Mouse (Mus musculus): ENCODE measurements at regions not wholly inside any gene's neighbourhood (a gene's known extent, or its start where the extent isn't known, plus 50 kb on each side); places are given as distances from the start of the nearest gene placed in this dataset.

GRCm38 (mm10) chr11:18421076-18421475, 467.4 kb upstream of the Etaa1 start:
- 85% methylated on average over 3 of the region's 3 CpGs for whole genome bisulfite sequencing
- no peaks in the 10 kb centered on the region for H3K9me3 ChIP-seq (replicated peaks; ENCODE audit: control insufficient read depth, low read length)
- ATAC-seq (ENCODE audit: insufficient read depth, low read depth) (no peak), DNase-seq (ENCODE audit: low spot score) (no peak)
- no peaks in the 10 kb centered on the region for H3K36me3 ChIP-seq (replicated peaks; ENCODE audit: control insufficient read depth, insufficient read depth, low read length)
- no peak overlapping the region for H3K9ac ChIP-seq (replicated peaks; ENCODE audit: low read depth, low read length)
- H3K4me1 ChIP-seq (ENCODE audit: control insufficient read depth, insufficient read depth), result no peaks in the 10 kb centered on the region
- no peaks in the 10 kb centered on the region for H3K27me3 ChIP-seq (ENCODE audit: control insufficient read depth, insufficient read depth, low read length)
- H3K4me3 ChIP-seq (ENCODE audit: low read depth, low read length), result no peak overlapping the region
- no peak overlapping the region for H3K27ac ChIP-seq (ENCODE audit: low read depth)
- no peak overlapping the region for H3K4me2 ChIP-seq (ENCODE audit: low read depth, low read length)
- TF ChIP-seq CTCF (IDR thresholded peaks at IDR 0.05; ENCODE audit: low read depth) (no peak), EP300 (IDR thresholded peaks at IDR 0.05; ENCODE audit: low read depth) (no peak)

GRCm38 (mm10) chr11:18413769-18414168, 460.1 kb upstream of the Etaa1 start:
- 79% methylated on average over 1 of the region's 1 CpGs for WGBS
- Histone ChIP-seq H3K27ac (ENCODE audit: low read depth) (no peak overlapping the region), H3K27me3 (ENCODE audit: control insufficient read depth, insufficient read depth, low read length) (no peaks in the 10 kb centered on the region), H3K4me3 (ENCODE audit: low read depth, low read length) (no peak overlapping the region), H3K4me1 (ENCODE audit: control insufficient read depth, insufficient read depth) (no peaks in the 10 kb centered on the region), H3K36me3 (replicated peaks; ENCODE audit: control insufficient read depth, insufficient read depth, low read length) (no peaks in the 10 kb centered on the region), H3K9ac (replicated peaks; ENCODE audit: low read depth, low read length) (no peak overlapping the region), H3K9me3 (replicated peaks; ENCODE audit: control insufficient read depth, low read length) (no peaks in the 10 kb centered on the region), H3K4me2 (ENCODE audit: low read depth, low read length) (no peak overlapping the region)
- no peak for ATAC-seq (ENCODE audit: insufficient read depth, low read depth)
- TF ChIP-seq EP300 (IDR thresholded peaks at IDR 0.05; ENCODE audit: low read depth), result no peak
- TF ChIP-seq CTCF (IDR thresholded peaks at IDR 0.05; ENCODE audit: low read depth), result no peak
- DNase-seq (ENCODE audit: low spot score), result no peak

GRCm38 (mm10) chr11:18408071-18408752, 454.5 kb upstream of the Etaa1 start:
- DNase-seq (ENCODE audit: low spot score), result no peak
- no peak for TF ChIP-seq EP300 (IDR thresholded peaks at IDR 0.05; ENCODE audit: low read depth)
- no peak for TF ChIP-seq CTCF (IDR thresholded peaks at IDR 0.05; ENCODE audit: low read depth)
- Histone ChIP-seq H3K36me3 (replicated peaks; ENCODE audit: control insufficient read depth, insufficient read depth, low read length) (no peaks in the 10 kb centered on the region), H3K4me1 (ENCODE audit: control insufficient read depth, insufficient read depth) (no peaks in the 10 kb centered on the region), H3K4me3 (ENCODE audit: low read depth, low read length) (no peak overlapping the region), H3K9me3 (replicated peaks; ENCODE audit: control insufficient read depth, low read length) (no peaks in the 10 kb centered on the region), H3K27me3 (ENCODE audit: control insufficient read depth, insufficient read depth, low read length) (no peaks in the 10 kb centered on the region), H3K27ac (ENCODE audit: low read depth) (no peak overlapping the region), H3K9ac (replicated peaks; ENCODE audit: low read depth, low read length) (no peak overlapping the region), H3K4me2 (ENCODE audit: low read depth, low read length) (no peak overlapping the region)
- no peak for ATAC-seq (ENCODE audit: insufficient read depth, low read depth)
- WGBS, result 73% methylated on average over 8 of the region's 8 CpGs

- 64% methylated on average over 4 of the region's 4 CpGs for WGBS
- ATAC-seq (ENCODE audit: insufficient read depth, low read depth) (no peak), DNase-seq (ENCODE audit: low spot score) (no peak)
- TF ChIP-seq CTCF (IDR thresholded peaks at IDR 0.05; ENCODE audit: low read depth) (no peak), EP300 (IDR thresholded peaks at IDR 0.05; ENCODE audit: low read depth) (no peak)
- H3K4me2 ChIP-seq (ENCODE audit: low read depth, low read length), result no peak overlapping the region
- no peaks in the 10 kb centered on the region for H3K4me1 ChIP-seq (ENCODE audit: control insufficient read depth, insufficient read depth)
- H3K4me3 ChIP-seq (ENCODE audit: low read depth, low read length), result no peak overlapping the region
- no peaks in the 10 kb centered on the region for H3K9me3 ChIP-seq (replicated peaks; ENCODE audit: control insufficient read depth, low read length)
- no peaks in the 10 kb centered on the region for H3K36me3 ChIP-seq (replicated peaks; ENCODE audit: control insufficient read depth, insufficient read depth, low read length)
- H3K9ac ChIP-seq (replicated peaks; ENCODE audit: low read depth, low read length), result no peak overlapping the region
- no peaks in the 10 kb centered on the region for H3K27me3 ChIP-seq (ENCODE audit: control insufficient read depth, insufficient read depth, low read length)
- H3K27ac ChIP-seq (ENCODE audit: low read depth), result no peak overlapping the region
Observed at GRCm38 (mm10) chr11:18399561-18399960, 445.9 kb upstream of the Etaa1 start.

- Histone ChIP-seq H3K36me3 (replicated peaks; ENCODE audit: control insufficient read depth, insufficient read depth, low read length) (no peaks in the 10 kb centered on the region), H3K4me1 (ENCODE audit: control insufficient read depth, insufficient read depth) (no peaks in the 10 kb centered on the region), H3K27ac (ENCODE audit: low read depth) (no peak overlapping the region), H3K27me3 (ENCODE audit: control insufficient read depth, insufficient read depth, low read length) (no peaks in the 10 kb centered on the region), H3K9ac (replicated peaks; ENCODE audit: low read depth, low read length) (no peak overlapping the region), H3K4me3 (ENCODE audit: low read depth, low read length) (no peak overlapping the region), H3K4me2 (ENCODE audit: low read depth, low read length) (no peak overlapping the region), H3K9me3 (replicated peaks; ENCODE audit: control insufficient read depth, low read length) (no peaks in the 10 kb centered on the region)
- TF ChIP-seq CTCF (IDR thresholded peaks at IDR 0.05; ENCODE audit: low read depth) (no peak), EP300 (IDR thresholded peaks at IDR 0.05; ENCODE audit: low read depth) (no peak)
- DNase-seq (ENCODE audit: low spot score) (no peak), ATAC-seq (ENCODE audit: insufficient read depth, low read depth) (no peak)
- 72% methylated on average over 6 of the region's 6 CpGs for WGBS
Observed at GRCm38 (mm10) chr11:18396397-18396796, 442.7 kb upstream of the Etaa1 start.

GRCm38 (mm10) chr11:18395631-18396030, 442.0 kb upstream of the Etaa1 start:
- Histone ChIP-seq H3K4me3 (ENCODE audit: low read depth, low read length) (no peak overlapping the region), H3K9ac (replicated peaks; ENCODE audit: low read depth, low read length) (no peak overlapping the region), H3K9me3 (replicated peaks; ENCODE audit: control insufficient read depth, low read length) (no peaks in the 10 kb centered on the region), H3K36me3 (replicated peaks; ENCODE audit: control insufficient read depth, insufficient read depth, low read length) (no peaks in the 10 kb centered on the region), H3K27me3 (ENCODE audit: control insufficient read depth, insufficient read depth, low read length) (no peaks in the 10 kb centered on the region), H3K27ac (ENCODE audit: low read depth) (no peak overlapping the region), H3K4me2 (ENCODE audit: low read depth, low read length) (no peak overlapping the region), H3K4me1 (ENCODE audit: control insufficient read depth, insufficient read depth) (no peaks in the 10 kb centered on the region)
- no peak for TF ChIP-seq CTCF (IDR thresholded peaks at IDR 0.05; ENCODE audit: low read depth)
- no peak for TF ChIP-seq EP300 (IDR thresholded peaks at IDR 0.05; ENCODE audit: low read depth)
- WGBS, result 61% methylated on average over 4 of the region's 4 CpGs
- ATAC-seq (ENCODE audit: insufficient read depth, low read depth), result no peak
- DNase-seq (ENCODE audit: low spot score), result no peak
